Mouse (Mus musculus): ENCODE measurements around the gene Apbb1ip. TPM values are rescaled to one million over a fixed set of nuclear protein-coding genes. Genes with fewer than 3 reads are reported as not detected.

Apbb1ip gene
- polyA plus RNA-seq, 1 experiment from 2014 or later = 4.5 TPM

- no peak overlapping the region for H3K9ac ChIP-seq (ENCODE audit: low read length)
- H3K36me3 ChIP-seq (ENCODE audit: control insufficient read depth, insufficient read depth) = no peaks in the 10 kb centered on the region
- no peak overlapping the region for H3K27ac ChIP-seq (ENCODE audit: low read length)
- H3K9me3 ChIP-seq (replicated peaks; ENCODE audit: control insufficient read depth, low read length) = peaks cover 3% of the 10 kb centered on the region; the same call in 1 of the 2 replicates
- H3K4me1 ChIP-seq (ENCODE audit: control insufficient read depth, insufficient read depth, low read length) = no peaks in the 10 kb centered on the region
- H3K4me2 ChIP-seq (ENCODE audit: low read depth, low read length) = no peak overlapping the region
- no peaks in the 10 kb centered on the region for H3K27me3 ChIP-seq (ENCODE audit: control insufficient read depth, insufficient read depth, low read length)
- no peak for ATAC-seq (replicated peaks; ENCODE audit: extremely low read depth, insufficient read depth, low FRiP score)
- 64% methylated on average over 2 of the region's 2 CpGs for WGBS
- H3K4me3 ChIP-seq (ENCODE audit: low read length) = no peak overlapping the region
Observed at GRCm38 (mm10) chr2:22799430-22800041, 25.6 kb downstream of the Apbb1ip start.

DNA sequence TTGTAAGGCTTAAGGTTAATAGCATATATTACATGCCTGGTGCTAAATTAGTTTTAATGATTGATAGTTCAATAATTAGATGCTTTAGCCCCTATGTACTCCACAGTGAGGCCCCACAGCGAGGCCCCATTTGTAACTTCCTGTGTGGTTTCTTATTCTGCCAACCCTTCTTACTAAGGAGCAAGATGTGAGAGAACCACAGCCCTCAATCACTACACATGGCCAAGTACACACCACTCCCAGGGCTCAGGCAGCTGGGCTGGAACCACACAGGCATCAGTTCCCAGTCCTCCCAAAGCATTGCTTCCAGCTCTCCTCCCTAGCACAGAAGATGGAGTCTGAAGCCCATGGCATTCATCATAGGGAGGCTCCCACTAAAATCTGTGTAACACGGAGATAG, 31.7 kb downstream of the Apbb1ip start:
- no peaks in the 10 kb centered on the region for H3K27me3 ChIP-seq (ENCODE audit: control insufficient read depth, insufficient read depth, low read length)
- H3K4me3 ChIP-seq (ENCODE audit: low read length) = no peak overlapping the region
- no peaks in the 10 kb centered on the region for H3K4me1 ChIP-seq (ENCODE audit: control insufficient read depth, insufficient read depth, low read length)
- ATAC-seq (replicated peaks; ENCODE audit: extremely low read depth, insufficient read depth, low FRiP score) = no peak
- H3K9ac ChIP-seq (ENCODE audit: low read length) = no peak overlapping the region
- no peak overlapping the region for H3K27ac ChIP-seq (ENCODE audit: low read length)
- 74% methylated on average over 2 of the region's 2 CpGs for WGBS
- no peak overlapping the region for H3K4me2 ChIP-seq (ENCODE audit: low read depth, low read length)
- H3K36me3 ChIP-seq (ENCODE audit: control insufficient read depth, insufficient read depth) = no peaks in the 10 kb centered on the region
- no peaks in the 10 kb centered on the region for H3K9me3 ChIP-seq (replicated peaks; ENCODE audit: control insufficient read depth, low read length)

- H3K4me1 ChIP-seq (ENCODE audit: control insufficient read depth, insufficient read depth, low read length) = no peaks in the 10 kb centered on the region
- no peak overlapping the region for H3K9ac ChIP-seq (ENCODE audit: low read length)
- no peaks in the 10 kb centered on the region for H3K36me3 ChIP-seq (ENCODE audit: control insufficient read depth, insufficient read depth)
- no peak overlapping the region for H3K4me3 ChIP-seq (ENCODE audit: low read length)
- no peak overlapping the region for H3K4me2 ChIP-seq (ENCODE audit: low read depth, low read length)
- WGBS = 100% methylated on average over 1 of the region's 1 CpGs
- no peaks in the 10 kb centered on the region for H3K27me3 ChIP-seq (ENCODE audit: control insufficient read depth, insufficient read depth, low read length)
- no peak overlapping the region for H3K27ac ChIP-seq (ENCODE audit: low read length)
- no peaks in the 10 kb centered on the region for H3K9me3 ChIP-seq (replicated peaks; ENCODE audit: control insufficient read depth, low read length)
- no peak for ATAC-seq (replicated peaks; ENCODE audit: extremely low read depth, insufficient read depth, low FRiP score)
Observed at GRCm38 (mm10) chr2:22806576-22806975, 32.7 kb downstream of the Apbb1ip start.

DNA sequence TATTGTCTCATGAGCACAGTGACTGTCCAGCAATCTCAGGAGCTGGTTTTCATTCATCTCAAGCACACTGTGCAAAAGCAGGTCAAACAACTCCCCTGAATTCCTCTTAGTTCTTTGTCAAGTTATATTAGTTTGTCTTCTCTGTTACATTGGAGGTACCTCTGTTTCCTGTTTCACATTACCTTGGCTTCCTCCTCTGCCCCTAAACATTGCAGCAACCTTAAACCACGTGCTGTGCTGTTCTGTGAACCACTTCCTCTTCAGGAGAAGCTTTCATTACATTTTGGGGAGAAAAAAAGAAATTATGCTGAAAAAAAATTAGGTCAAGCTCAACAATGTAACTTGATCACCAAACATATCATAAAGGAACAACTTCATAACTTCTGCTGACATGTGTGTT, 33.4 kb downstream of the Apbb1ip start:
- ATAC-seq (replicated peaks; ENCODE audit: extremely low read depth, insufficient read depth, low FRiP score) = no peak
- 28% methylated on average over 1 of the region's 1 CpGs for WGBS

DNA sequence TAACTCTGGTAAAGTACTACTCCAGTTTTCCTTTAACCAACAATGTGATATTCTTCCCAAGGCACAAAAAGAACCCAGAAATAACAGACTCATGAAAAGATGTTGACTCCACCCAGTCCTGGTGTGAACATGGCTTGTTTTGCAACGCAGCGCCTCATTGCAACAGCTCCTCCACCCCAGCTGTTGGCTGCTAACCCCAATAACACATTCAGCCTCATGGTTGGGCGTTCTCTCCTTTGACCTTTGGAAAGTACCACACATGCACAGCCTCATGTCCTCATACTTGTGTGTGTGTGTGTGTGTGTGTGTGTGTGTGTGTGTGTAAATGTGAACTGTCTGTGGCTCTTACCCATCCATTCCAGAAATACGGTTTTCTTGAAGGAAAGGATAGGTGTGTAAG, 37.0 kb downstream of the Apbb1ip start:
- Histone ChIP-seq H3K27ac (ENCODE audit: low read length) (no peak overlapping the region), H3K4me2 (ENCODE audit: low read depth, low read length) (no peak overlapping the region), H3K4me3 (ENCODE audit: low read length) (no peak overlapping the region), H3K27me3 (ENCODE audit: control insufficient read depth, insufficient read depth, low read length) (no peaks in the 10 kb centered on the region), H3K36me3 (ENCODE audit: control insufficient read depth, insufficient read depth) (no peaks in the 10 kb centered on the region), H3K4me1 (ENCODE audit: control insufficient read depth, insufficient read depth, low read length) (no peaks in the 10 kb centered on the region), H3K9me3 (replicated peaks; ENCODE audit: control insufficient read depth, low read length) (no peaks in the 10 kb centered on the region), H3K9ac (ENCODE audit: low read length) (no peak overlapping the region)
- 81% methylated on average over 4 of the region's 4 CpGs for WGBS
- no peak for ATAC-seq (replicated peaks; ENCODE audit: extremely low read depth, insufficient read depth, low FRiP score)

More for the DNA sequence above, 33.4 kb downstream of the Apbb1ip start:
- peak overlapping the region; percentile 41; the same call in 1 of the 2 replicates for H3K27ac ChIP-seq (ENCODE audit: low read length)
- H3K4me1 ChIP-seq (ENCODE audit: control insufficient read depth, insufficient read depth, low read length) = no peaks in the 10 kb centered on the region
- H3K9ac ChIP-seq (ENCODE audit: low read length) = no peak overlapping the region
- no peaks in the 10 kb centered on the region for H3K36me3 ChIP-seq (ENCODE audit: control insufficient read depth, insufficient read depth)
- H3K4me3 ChIP-seq (ENCODE audit: low read length) = no peak overlapping the region
- H3K4me2 ChIP-seq (ENCODE audit: low read depth, low read length) = no peak overlapping the region
- no peaks in the 10 kb centered on the region for H3K27me3 ChIP-seq (ENCODE audit: control insufficient read depth, insufficient read depth, low read length)
- no peaks in the 10 kb centered on the region for H3K9me3 ChIP-seq (replicated peaks; ENCODE audit: control insufficient read depth, low read length)

DNA sequence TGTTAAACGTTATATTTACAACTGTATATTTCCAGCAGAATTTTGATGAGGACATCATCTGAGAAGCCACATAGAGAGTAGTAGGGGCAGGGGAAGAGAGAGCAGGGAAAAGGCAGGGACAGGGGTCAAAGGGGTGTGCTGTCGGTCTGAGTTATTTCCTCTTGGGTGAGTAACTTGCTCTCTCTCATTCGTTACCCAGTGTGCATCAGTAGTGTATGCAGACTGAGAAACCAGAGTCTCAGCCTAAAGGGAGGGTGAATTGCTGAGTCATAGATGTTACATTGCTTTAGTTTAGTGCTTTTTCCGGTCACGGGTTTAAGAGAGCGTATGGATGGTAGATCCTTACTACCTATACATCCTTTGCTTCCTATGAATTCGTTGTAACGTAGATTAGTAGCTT, 37.6 kb downstream of the Apbb1ip start:
- no peak for ATAC-seq (replicated peaks; ENCODE audit: extremely low read depth, insufficient read depth, low FRiP score)
- no peaks in the 10 kb centered on the region for H3K4me1 ChIP-seq (ENCODE audit: control insufficient read depth, insufficient read depth, low read length)
- no peak overlapping the region for H3K4me2 ChIP-seq (ENCODE audit: low read depth, low read length)
- H3K36me3 ChIP-seq (ENCODE audit: control insufficient read depth, insufficient read depth) = no peaks in the 10 kb centered on the region
- no peak overlapping the region for H3K27ac ChIP-seq (ENCODE audit: low read length)
- no peak overlapping the region for H3K4me3 ChIP-seq (ENCODE audit: low read length)
- no peak overlapping the region for H3K9ac ChIP-seq (ENCODE audit: low read length)
- no peaks in the 10 kb centered on the region for H3K27me3 ChIP-seq (ENCODE audit: control insufficient read depth, insufficient read depth, low read length)
- 76% methylated on average over 8 of the region's 8 CpGs for WGBS
- no peaks in the 10 kb centered on the region for H3K9me3 ChIP-seq (replicated peaks; ENCODE audit: control insufficient read depth, low read length)

DNA sequence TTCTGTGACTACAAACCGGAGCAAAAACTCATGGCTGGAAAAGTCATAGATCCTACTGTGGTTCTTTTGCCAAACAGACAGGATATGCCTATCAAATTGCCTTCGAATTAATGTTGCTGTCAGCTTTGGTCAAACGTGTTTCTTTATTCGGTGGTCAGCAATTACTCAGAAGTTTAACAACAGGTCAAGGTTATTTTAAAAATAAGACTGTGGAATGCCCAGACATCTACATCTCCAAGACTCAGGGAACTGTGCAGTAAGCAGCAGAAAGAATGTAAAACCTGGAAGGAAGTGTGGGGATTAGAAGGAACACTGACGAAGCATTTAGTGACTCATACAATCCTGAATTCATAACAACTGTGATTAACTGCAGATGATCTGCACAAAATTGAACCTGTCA, 40.0 kb downstream of the Apbb1ip start:
- WGBS = 60% methylated on average over 5 of the region's 5 CpGs
- H3K27ac ChIP-seq (ENCODE audit: low read length) = no peak overlapping the region
- H3K27me3 ChIP-seq (ENCODE audit: control insufficient read depth, insufficient read depth, low read length) = no peaks in the 10 kb centered on the region
- no peak overlapping the region for H3K4me3 ChIP-seq (ENCODE audit: low read length)
- no peaks in the 10 kb centered on the region for H3K36me3 ChIP-seq (ENCODE audit: control insufficient read depth, insufficient read depth)
- no peaks in the 10 kb centered on the region for H3K9me3 ChIP-seq (replicated peaks; ENCODE audit: control insufficient read depth, low read length)
- no peak for ATAC-seq (replicated peaks; ENCODE audit: extremely low read depth, insufficient read depth, low FRiP score)
- H3K4me1 ChIP-seq (ENCODE audit: control insufficient read depth, insufficient read depth, low read length) = no peaks in the 10 kb centered on the region
- no peak overlapping the region for H3K4me2 ChIP-seq (ENCODE audit: low read depth, low read length)
- H3K9ac ChIP-seq (ENCODE audit: low read length) = no peak overlapping the region

DNA sequence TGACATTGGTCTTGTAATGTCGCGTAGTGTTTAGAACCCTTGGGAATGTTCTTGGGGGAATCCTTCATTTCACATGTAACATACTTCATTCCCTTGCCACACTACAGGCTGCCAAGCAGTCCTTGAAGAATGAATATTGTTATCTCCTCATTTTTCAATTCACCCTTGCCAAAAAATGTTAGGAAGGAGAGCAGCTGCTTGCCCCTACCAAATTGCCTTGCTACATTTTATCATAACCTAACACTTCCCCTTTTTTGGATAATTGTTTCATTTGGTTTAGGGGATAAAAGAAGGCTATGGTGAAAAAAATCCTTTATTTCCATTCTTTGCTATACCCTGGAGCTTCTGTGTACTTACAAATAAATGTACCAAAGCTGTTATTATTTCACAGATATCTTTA, 41.8 kb downstream of the Apbb1ip start:
- no peaks in the 10 kb centered on the region for H3K36me3 ChIP-seq (ENCODE audit: control insufficient read depth, insufficient read depth)
- H3K4me2 ChIP-seq (ENCODE audit: low read depth, low read length) = no peak overlapping the region
- no peaks in the 10 kb centered on the region for H3K27me3 ChIP-seq (ENCODE audit: control insufficient read depth, insufficient read depth, low read length)
- H3K9me3 ChIP-seq (replicated peaks; ENCODE audit: control insufficient read depth, low read length) = no peaks in the 10 kb centered on the region
- no peak overlapping the region for H3K9ac ChIP-seq (ENCODE audit: low read length)
- no peak overlapping the region for H3K27ac ChIP-seq (ENCODE audit: low read length)
- H3K4me1 ChIP-seq (ENCODE audit: control insufficient read depth, insufficient read depth, low read length) = no peaks in the 10 kb centered on the region
- H3K4me3 ChIP-seq (ENCODE audit: low read length) = no peak overlapping the region
- ATAC-seq (replicated peaks; ENCODE audit: extremely low read depth, insufficient read depth, low FRiP score) = no peak
- 96% methylated on average over 2 of the region's 2 CpGs for WGBS

GRCm38 (mm10) chr2:22816231-22816630, 42.3 kb downstream of the Apbb1ip start:
- Histone ChIP-seq H3K9ac (ENCODE audit: low read length) (no peak overlapping the region), H3K27me3 (ENCODE audit: control insufficient read depth, insufficient read depth, low read length) (no peaks in the 10 kb centered on the region), H3K4me2 (ENCODE audit: low read depth, low read length) (no peak overlapping the region), H3K36me3 (ENCODE audit: control insufficient read depth, insufficient read depth) (no peaks in the 10 kb centered on the region), H3K4me3 (ENCODE audit: low read length) (no peak overlapping the region), H3K27ac (ENCODE audit: low read length) (no peak overlapping the region), H3K4me1 (ENCODE audit: control insufficient read depth, insufficient read depth, low read length) (no peaks in the 10 kb centered on the region), H3K9me3 (replicated peaks; ENCODE audit: control insufficient read depth, low read length) (no peaks in the 10 kb centered on the region)
- ATAC-seq (replicated peaks; ENCODE audit: extremely low read depth, insufficient read depth, low FRiP score) = no peak
- 42% methylated on average over 1 of the region's 1 CpGs for WGBS

Data from heart, embryonic 16.5 days (tissue).